Mouse (Mus musculus) limb, embryonic 10.5 days (tissue): ENCODE data around the gene Srsf1. TPM values are rescaled to one million over a fixed set of nuclear protein-coding genes. Genes with fewer than 3 reads are reported as not detected.
A peak's percentile ranks its signal among the peaks of the same experiment; 100 is the strongest.

Experiments used
- DNase-seq: peaks from one replicate; pipeline ENCODE4 v3.0.0-alpha.2; 2017; ENCODE audit warnings: low spot score
- H3K27ac ChIP-seq: fragments of 300-500 bp; sonication (generic); 2 replicates; pipeline ENCODE4 v1.5.1; 2016; ENCODE audit warnings: mild to moderate bottlenecking
- H3K27me3 ChIP-seq: fragments of 300-500 bp; sonication (generic); 2 replicates; pipeline ENCODE4 v1.6.1; 2016; ENCODE audit warnings: low read depth, mild to moderate bottlenecking; ENCODE audit not compliant: poor library complexity, severe bottlenecking
- H3K36me3 ChIP-seq: fragments of 300-500 bp; sonication (generic); 2 replicates; pipeline ENCODE4 v1.6.1; 2016; ENCODE audit warnings: mild to moderate bottlenecking, moderate library complexity
- H3K4me1 ChIP-seq: fragments of 300-500 bp; sonication (generic); 2 replicates; pipeline ENCODE4 v1.6.1; 2016
- H3K4me3 ChIP-seq: fragments of 300-500 bp; sonication (generic); 2 replicates; pipeline ENCODE4 v1.5.1; 2016; ENCODE audit warnings: mild to moderate bottlenecking, moderate library complexity
- H3K9me3 ChIP-seq: fragments of 300-500 bp; sonication (generic); replicated peaks from 2 replicates; pipeline ENCODE4 v1.6.1; 2016; ENCODE audit warnings: mild to moderate bottlenecking
- WGBS: fragments of 180-500 bp; shearing (Covaris S2); methylation state at CpG from one replicate; pipeline ENCODE4 v1.1.7; 2016; 5-methylcytosine and 5-hydroxymethylcytosine counted together
- polyA plus RNA-seq: library from polyadenylated mRNA; unstranded; fragments of >200 nt; fragmentation: Nextera tagmentation; extraction: Ambion mirVana; gene quantifications from 2 replicates; pipeline ENCODE4 v1.2.1, GENCODE M21; 2016

Srsf1 gene
- 365 and 415 TPM in 2 replicates for polyA plus RNA-seq

DNA sequence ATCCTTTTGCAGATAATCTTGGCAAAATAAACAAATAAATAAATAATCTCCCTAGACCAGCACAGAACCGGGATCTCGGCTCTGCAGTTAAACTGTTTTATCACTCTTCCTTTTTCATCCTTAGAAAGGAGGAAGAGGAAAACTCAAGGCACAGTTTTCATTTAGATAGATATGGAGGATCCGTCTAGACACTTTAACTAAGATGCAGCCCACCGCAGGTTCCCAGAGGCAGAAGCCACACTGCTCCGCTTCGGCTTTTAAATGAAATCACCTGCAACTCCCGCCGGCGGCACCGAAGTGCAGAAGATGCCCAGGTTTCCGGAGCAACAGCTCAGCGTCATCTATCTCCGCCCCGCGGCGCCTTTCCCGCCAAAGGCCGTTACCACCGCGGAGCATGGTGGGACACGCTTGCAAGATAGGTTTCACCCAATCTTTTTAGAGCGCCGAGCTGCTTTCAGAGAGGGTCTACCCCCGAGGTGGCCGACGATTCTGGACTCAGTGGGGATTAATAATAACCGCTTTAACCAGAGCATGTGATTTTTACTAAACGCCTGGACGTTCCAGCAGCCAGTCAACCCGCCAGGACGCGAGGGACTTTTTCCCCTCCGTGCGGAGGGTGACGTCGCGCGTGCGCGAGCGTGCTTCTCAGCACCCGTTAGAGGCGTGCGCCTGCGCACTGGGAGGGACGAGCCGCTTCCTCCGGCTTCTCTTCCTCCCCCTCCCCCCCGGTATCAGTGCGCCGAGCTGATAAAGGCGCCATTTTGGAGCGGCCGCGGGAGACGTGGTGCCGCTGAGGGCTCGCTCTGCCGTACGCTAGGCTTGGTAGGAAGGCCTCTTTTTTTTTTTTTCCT, at the start of gene Srsf1:
TSS of gene Srsf1 (plus strand) at position 430 of the 851 bp plus-strand sequence.
- Histone ChIP-seq H3K9me3 (no peaks in the 10 kb centered on the region), H3K4me3 (peak within 1 kb of the TSS; percentile 100), H3K4me1 (peaks cover 28% of the 10 kb centered on the region), H3K27me3 (no peaks in the 10 kb centered on the region), H3K36me3 (peaks cover 50% of the 10 kb centered on the region), H3K27ac (peak within 1 kb of the TSS; percentile 100)
- under 1% methylated on average over 60 of the region's 60 CpGs for WGBS
- DNase-seq: peak; percentile 100

DNA sequence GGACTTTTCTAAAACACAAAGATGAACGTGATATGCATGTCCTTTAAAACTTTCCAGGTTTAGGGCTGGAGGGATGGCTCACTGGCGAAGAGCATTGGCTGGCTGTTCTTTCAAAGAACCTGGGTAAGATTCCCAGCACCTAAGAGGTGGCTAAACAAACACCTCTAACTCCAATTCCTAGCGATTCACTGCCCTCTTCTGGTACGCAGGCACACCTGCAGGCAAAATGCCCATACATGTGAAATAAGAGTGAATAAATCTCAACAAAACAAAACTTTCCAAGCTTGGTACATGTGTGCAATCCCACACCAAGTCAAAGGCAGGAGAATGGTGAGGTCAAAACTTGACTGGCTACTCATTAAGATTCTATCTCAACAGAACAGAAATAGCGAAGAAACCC, 47.4 kb upstream of the Srsf1 start:
- WGBS: 91% methylated on average over 5 of the region's 5 CpGs

DNA sequence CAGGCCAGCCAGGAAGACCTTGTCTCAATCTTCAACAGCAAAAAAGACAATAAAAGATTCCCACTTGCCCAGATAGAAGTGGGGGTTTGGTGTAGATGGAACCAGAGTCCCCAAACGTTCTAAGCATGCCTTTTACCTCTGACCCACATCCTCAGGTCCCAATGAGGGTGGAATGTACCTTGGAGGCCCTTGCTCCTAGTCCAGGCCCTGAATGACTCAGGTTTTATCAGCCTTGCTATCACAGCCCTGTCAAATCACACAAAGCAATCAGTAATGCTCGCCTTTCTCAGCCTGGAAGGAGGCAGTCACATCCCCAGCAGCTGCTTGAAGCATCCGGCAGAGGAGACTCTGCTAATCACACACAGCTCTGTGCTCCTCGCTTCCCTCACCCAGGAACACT, 44.4 kb upstream of the Srsf1 start:
- Histone ChIP-seq H3K36me3 (no peaks in the 10 kb centered on the region), H3K27ac (no peak overlapping the region), H3K4me1 (no peaks in the 10 kb centered on the region), H3K4me3 (no peak overlapping the region), H3K27me3 (no peaks in the 10 kb centered on the region), H3K9me3 (no peaks in the 10 kb centered on the region)
- DNase-seq: no peak
- WGBS: 45% methylated on average over 4 of the region's 4 CpGs

More for the DNA sequence above, 47.4 kb upstream of the Srsf1 start:
- Histone ChIP-seq H3K27me3 (no peaks in the 10 kb centered on the region), H3K4me1 (no peaks in the 10 kb centered on the region), H3K36me3 (no peaks in the 10 kb centered on the region), H3K27ac (no peak overlapping the region), H3K9me3 (no peaks in the 10 kb centered on the region), H3K4me3 (no peak overlapping the region)
- DNase-seq: no peak

DNA sequence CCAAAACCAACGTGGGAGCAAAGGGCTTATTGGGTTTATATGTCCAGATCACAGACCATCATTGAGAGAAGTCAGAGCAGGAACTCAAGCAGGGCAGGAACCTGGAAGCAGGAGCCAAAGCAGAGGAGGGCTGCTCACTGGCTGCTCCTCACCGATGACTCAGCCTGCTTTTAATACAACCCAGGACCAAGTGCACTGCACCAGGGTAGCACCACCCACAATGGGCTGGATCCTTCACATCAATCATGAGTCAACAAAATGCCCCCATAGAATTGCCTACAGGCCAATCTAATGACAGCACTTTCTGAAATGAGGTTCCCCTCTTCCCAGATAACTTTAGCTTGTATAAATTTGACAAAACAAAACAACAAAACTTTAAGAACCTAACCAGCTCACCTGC, 43.0 kb upstream of the Srsf1 start:
- 54% methylated on average over 2 of the region's 2 CpGs for WGBS
- H3K27ac ChIP-seq: no peak overlapping the region

DNA sequence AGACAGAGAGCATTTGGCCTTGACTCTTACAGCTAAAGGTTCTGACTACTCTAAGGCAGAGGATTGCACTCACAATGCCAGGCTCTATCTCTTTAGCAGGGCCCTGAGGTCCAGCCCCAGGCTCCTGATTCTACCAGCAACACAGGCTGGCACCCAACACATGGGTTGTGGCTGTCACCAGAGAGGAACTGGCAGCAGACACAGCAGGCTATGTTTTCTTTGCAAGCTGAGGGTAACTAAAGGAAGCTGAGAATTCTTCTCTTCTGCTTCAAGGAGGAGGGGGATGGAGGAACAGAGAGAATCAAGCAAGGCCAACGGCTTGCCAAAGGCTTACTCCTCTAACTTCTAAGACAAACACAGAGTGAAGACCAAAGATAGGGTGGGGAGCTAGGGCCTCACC, 38.5 kb upstream of the Srsf1 start:
- Histone ChIP-seq H3K36me3 (no peaks in the 10 kb centered on the region), H3K4me1 (peaks cover 10% of the 10 kb centered on the region), H3K9me3 (no peaks in the 10 kb centered on the region), H3K27me3 (peaks cover 27% of the 10 kb centered on the region), H3K4me3 (no peak overlapping the region), H3K27ac (no peak overlapping the region)
- no peak for DNase-seq
- WGBS: 44% methylated on average over 1 of the region's 1 CpGs

More for the DNA sequence above, 43.0 kb upstream of the Srsf1 start:
- no peak for DNase-seq
- Histone ChIP-seq H3K9me3 (no peaks in the 10 kb centered on the region), H3K4me3 (no peak overlapping the region), H3K27me3 (peaks cover 7% of the 10 kb centered on the region), H3K4me1 (no peaks in the 10 kb centered on the region), H3K36me3 (no peaks in the 10 kb centered on the region)

DNA sequence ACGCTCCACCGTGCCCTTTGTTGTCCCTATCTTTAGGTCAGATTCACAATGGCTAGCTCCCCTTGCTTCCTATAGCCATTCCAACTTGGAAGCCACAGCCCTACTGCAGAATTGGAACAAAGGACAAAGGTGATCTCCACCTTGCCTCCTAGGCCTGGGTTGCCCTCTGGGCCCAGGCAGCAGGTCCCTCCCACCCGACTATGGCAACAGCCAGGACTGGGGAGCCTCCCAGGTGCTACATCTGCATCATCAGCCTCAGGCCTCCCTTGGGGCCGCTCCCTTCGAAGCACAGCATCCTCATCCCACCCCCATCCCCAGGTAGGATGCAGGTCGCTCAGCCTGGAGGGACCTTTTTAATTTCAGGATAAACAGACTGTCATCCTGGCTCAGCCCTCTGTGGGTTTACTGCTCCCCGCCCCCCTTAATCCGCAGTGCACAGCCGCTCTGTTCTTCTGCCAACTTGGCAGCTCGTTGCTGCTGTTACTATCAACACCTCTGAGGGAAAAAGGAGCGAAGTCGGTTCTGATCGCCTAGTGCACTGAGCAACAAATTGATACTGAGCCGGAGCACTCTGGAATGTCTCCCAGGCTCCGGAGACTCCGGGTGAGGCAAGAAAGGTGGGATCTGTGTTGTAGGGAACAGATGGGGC, 37.5 kb upstream of the Srsf1 start:
- H3K4me3 ChIP-seq: 0 out of 2 replicates have a peak overlapping the region, but pooled peaks have one; percentile 18
- WGBS: 16% methylated on average over 16 of the region's 16 CpGs

DNA sequence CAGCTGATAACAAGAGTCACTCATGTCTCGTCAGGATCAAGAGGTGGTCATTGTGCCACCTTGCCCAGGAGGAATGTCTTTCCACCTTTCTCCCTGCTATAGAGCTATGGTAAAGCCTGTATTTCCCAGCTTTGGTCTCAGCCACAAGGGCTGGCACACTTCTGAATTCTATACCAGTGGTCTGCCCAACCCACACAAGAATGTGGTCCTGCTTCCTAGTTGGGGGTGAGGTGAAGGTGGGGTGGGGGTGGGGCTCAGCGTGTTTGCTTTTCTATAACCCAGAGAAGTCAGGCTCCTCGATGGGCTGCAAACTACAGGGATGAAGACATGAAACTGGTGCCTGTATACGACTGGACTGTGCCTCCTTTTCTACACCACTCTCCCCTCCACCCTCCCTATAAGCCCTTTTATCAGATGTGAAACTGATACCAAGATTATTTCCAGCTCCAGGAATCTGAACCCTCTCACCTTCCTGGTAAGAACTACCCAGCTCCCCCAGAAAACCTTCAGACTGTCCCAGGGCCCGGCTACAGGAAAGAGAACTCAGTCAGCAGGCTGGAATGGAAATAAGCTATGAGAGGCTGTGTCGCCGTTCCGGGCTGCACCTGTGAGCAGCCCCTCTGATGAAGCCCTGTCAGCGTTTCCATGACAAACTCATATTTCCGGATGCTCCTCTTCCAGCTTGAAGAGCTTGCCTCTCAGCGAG, 35.8 kb upstream of the Srsf1 start:
- Histone ChIP-seq H3K4me1 (peaks cover 10% of the 10 kb centered on the region), H3K9me3 (no peaks in the 10 kb centered on the region), H3K27ac (no peak overlapping the region), H3K36me3 (no peaks in the 10 kb centered on the region), H3K4me3 (no peak overlapping the region), H3K27me3 (peaks cover 27% of the 10 kb centered on the region)
- 79% methylated on average over 11 of the region's 11 CpGs for WGBS
- no peak for DNase-seq

More for the DNA sequence above, 37.5 kb upstream of the Srsf1 start:
- H3K9me3 ChIP-seq: no peaks in the 10 kb centered on the region
- no peak overlapping the region for H3K27ac ChIP-seq
- H3K4me1 ChIP-seq: peaks cover 10% of the 10 kb centered on the region
- DNase-seq: no peak
- no peaks in the 10 kb centered on the region for H3K36me3 ChIP-seq
- H3K27me3 ChIP-seq: peaks cover 27% of the 10 kb centered on the region

DNA sequence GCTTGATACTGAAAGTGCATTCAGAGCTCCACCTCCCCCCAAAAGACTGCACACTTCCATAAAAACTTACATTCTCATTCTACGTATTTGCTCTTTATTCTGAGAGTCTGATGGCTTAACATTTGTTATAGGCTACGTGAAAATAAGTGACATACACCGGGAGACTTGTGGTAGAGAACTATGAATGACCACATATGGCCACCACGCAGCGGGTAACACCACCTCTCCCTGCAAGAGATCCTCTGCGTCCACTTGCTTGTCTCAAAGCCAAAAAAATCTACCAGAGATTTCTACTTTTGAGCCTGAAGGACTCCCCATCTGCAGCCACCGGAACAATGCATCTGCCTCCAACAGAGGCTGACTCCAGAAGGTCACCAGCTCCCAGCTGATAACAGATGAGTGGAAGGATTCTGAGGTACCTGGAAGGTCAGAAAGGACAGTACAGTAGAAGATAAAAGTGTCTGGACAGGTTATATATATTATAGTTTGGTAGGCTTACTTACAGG, 35.2 kb upstream of the Srsf1 start:
- Histone ChIP-seq H3K4me1 (peaks cover 10% of the 10 kb centered on the region), H3K27ac (no peak overlapping the region), H3K4me3 (no peak overlapping the region), H3K9me3 (no peaks in the 10 kb centered on the region), H3K36me3 (no peaks in the 10 kb centered on the region), H3K27me3 (peaks cover 27% of the 10 kb centered on the region)
- DNase-seq: no peak
- WGBS: 92% methylated on average over 7 of the region's 7 CpGs

DNA sequence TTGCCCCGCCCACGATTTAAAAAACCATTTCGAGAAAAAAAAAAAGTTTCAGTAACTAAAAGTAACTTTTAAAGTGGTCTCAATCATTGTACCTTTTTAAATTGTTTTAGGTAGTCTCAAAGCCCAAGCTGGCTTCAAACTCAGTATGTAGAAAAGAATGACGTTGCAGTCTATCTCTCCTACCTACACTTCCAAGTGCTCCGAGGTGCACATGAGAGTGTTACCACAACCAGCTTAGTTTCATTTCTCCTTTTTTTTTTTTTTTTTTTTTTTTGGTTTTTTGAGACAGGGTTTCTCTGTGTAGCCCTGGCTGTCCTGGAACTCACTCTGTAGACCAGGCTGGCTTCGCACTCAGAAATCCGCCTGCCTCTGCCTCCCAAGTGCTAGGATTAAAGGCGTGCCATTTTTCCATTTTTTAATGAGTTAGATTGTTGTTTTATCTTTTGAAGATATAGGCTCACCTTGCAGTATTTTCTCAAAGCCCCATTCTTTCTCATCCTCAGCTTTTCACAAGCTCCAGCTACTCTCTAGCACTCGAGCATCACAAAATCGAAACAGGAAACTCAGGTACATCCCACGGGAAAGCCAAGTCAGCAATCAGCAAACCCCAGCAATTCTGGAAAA, 34.4 kb upstream of the Srsf1 start:
- no peak for DNase-seq
- Histone ChIP-seq H3K4me1 (peaks cover 10% of the 10 kb centered on the region), H3K27me3 (peaks cover 27% of the 10 kb centered on the region), H3K27ac (no peak overlapping the region), H3K9me3 (no peaks in the 10 kb centered on the region), H3K36me3 (no peaks in the 10 kb centered on the region), H3K4me3 (no peak overlapping the region)
- 92% methylated on average over 11 of the region's 11 CpGs for WGBS

DNA sequence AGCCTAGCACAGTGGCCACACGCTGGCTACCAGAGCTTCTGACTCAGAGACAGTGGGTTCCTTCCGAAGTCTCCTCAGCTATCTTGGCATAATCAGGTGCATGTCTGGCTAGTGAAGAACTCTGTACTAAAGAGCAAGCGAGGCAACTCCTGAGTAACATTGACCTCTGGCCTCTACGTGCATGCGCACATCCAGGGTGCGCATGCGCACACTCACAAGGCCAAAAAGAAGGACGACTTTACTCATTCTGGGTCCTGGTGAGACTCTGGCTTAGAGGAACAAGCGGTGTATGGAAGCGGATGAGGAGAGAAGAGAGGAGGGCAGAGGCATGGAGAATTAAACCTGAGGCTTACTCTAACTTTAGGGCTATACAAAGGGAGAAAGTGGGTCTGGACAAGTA, 33.5 kb upstream of the Srsf1 start:
- Histone ChIP-seq H3K4me3 (no peak overlapping the region), H3K27ac (no peak overlapping the region), H3K4me1 (peaks cover 10% of the 10 kb centered on the region), H3K36me3 (no peaks in the 10 kb centered on the region), H3K9me3 (no peaks in the 10 kb centered on the region), H3K27me3 (peaks cover 26% of the 10 kb centered on the region)
- 91% methylated on average over 10 of the region's 10 CpGs for WGBS
- no peak for DNase-seq

DNA sequence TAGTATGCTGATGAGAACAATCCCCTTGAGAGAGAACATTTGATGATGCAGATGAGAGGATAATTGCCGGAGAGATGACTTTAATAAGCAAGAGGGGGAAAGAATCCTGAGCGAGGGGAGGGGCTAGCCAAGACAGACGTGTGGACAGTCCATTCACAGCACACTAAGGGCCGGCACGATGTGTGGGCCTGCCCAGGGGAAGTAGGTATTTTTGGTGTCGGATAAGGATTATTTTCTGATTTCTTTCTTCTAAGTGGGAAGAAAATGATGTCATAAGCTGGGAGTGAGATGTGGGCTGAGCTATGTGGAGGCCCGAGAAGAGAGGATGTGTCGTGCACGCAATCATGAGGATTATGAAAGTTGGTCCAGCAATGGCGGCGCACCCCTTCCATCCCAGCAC, 32.0 kb upstream of the Srsf1 start:
- no peak for DNase-seq
- no peak overlapping the region for H3K4me3 ChIP-seq
- H3K27me3 ChIP-seq: peaks cover 10% of the 10 kb centered on the region
- WGBS: 95% methylated on average over 11 of the region's 11 CpGs
- peaks cover under 1% of the 10 kb centered on the region for H3K4me1 ChIP-seq
- H3K36me3 ChIP-seq: no peaks in the 10 kb centered on the region
- no peaks in the 10 kb centered on the region for H3K9me3 ChIP-seq
- no peak overlapping the region for H3K27ac ChIP-seq

DNA sequence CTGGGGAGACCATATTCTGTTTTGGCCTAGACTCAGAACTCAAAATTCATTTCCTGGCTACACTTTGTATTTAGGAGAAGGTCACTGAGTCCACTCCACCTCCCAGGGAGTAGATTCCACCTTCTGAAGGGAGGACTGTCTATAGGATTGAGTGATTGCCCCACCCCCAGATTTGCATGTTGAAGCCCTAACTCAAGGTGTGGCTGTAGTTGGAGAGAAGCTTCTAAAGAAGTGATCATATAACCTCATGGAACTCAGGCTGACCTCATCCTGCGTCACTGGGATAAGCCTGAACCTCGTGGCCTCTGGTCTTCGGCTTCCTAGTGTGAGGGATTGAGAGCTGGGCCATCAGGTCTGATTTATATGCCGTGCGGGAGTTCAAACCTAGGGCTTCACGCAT, 31.4 kb upstream of the Srsf1 start:
- H3K4me3 ChIP-seq: no peak overlapping the region
- 75% methylated on average over 6 of the region's 6 CpGs for WGBS
- H3K36me3 ChIP-seq: no peaks in the 10 kb centered on the region
- no peak overlapping the region for H3K27ac ChIP-seq
- no peaks in the 10 kb centered on the region for H3K9me3 ChIP-seq
- no peak for DNase-seq
- H3K27me3 ChIP-seq: peaks cover 5% of the 10 kb centered on the region
- no peaks in the 10 kb centered on the region for H3K4me1 ChIP-seq
